Mouse (Mus musculus): ENCODE measurements at regions not wholly inside any gene's neighbourhood (a gene's known extent, or its start where the extent isn't known, plus 50 kb on each side); places are given as distances from the start of the nearest gene placed in this dataset.

- WGBS: 42% methylated on average over 3 of the region's 3 CpGs
Observed at GRCm38 (mm10) chr1:72944221-72944620, 69.5 kb upstream of the Igfbp5 start.

DNA sequence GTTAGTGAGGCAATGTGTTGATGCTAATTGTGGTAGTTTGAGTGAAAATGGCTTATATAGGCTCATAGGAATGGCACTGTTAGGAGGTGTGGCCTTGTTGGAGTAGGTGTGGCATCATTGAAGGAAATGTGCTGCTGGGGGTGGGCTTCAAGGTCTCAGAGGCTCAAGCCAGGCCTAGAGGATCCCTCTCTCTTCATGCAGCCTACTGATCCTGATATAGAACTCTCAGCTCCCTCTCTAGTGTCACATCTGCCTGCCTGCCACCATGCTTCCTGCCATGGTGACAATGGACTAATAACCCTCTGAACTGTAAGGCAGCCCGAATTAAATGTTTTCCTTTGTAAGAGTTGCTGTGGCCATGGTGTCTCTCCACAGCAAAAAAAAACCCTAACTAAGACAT, 68.4 kb upstream of the Igfbp5 start:
- ATAC-seq (ENCODE audit: low FRiP score) (no peak), DNase-seq (ENCODE audit: low spot score) (no peak)
- H3K9me3 ChIP-seq (ENCODE audit: control insufficient read depth, low read length): no peaks in the 10 kb centered on the region
- H3K27me3 ChIP-seq (ENCODE audit: control insufficient read depth, insufficient read depth, low read length): no peaks in the 10 kb centered on the region
- H3K27ac ChIP-seq (ENCODE audit: low read depth, low read length): no peak overlapping the region
- H3K9ac ChIP-seq (ENCODE audit: low read depth, low read length): no peak overlapping the region
- H3K36me3 ChIP-seq (ENCODE audit: control insufficient read depth, insufficient read depth, low read length): no peaks in the 10 kb centered on the region
- WGBS: 97% methylated on average over 1 of the region's 1 CpGs
- H3K4me3 ChIP-seq (ENCODE audit: low read depth, low read length): no peak overlapping the region
- H3K4me2 ChIP-seq (replicated peaks; ENCODE audit: low read depth, low read length): no peak overlapping the region
- no peaks in the 10 kb centered on the region for H3K4me1 ChIP-seq (replicated peaks; ENCODE audit: control insufficient read depth, insufficient read depth, low read length)

More at GRCm38 (mm10) chr1:72944221-72944620, 69.5 kb upstream of the Igfbp5 start:
- no peak overlapping the region for H3K27ac ChIP-seq (ENCODE audit: low read depth, low read length)
- ATAC-seq (ENCODE audit: low FRiP score) (no peak), DNase-seq (ENCODE audit: low spot score) (no peak)
- no peaks in the 10 kb centered on the region for H3K9me3 ChIP-seq (ENCODE audit: control insufficient read depth, low read length)
- no peak overlapping the region for H3K4me3 ChIP-seq (ENCODE audit: low read depth, low read length)
- H3K36me3 ChIP-seq (ENCODE audit: control insufficient read depth, insufficient read depth, low read length): no peaks in the 10 kb centered on the region
- no peak overlapping the region for H3K9ac ChIP-seq (ENCODE audit: low read depth, low read length)
- H3K4me2 ChIP-seq (replicated peaks; ENCODE audit: low read depth, low read length): no peak overlapping the region
- no peaks in the 10 kb centered on the region for H3K27me3 ChIP-seq (ENCODE audit: control insufficient read depth, insufficient read depth, low read length)
- no peaks in the 10 kb centered on the region for H3K4me1 ChIP-seq (replicated peaks; ENCODE audit: control insufficient read depth, insufficient read depth, low read length)

- Histone ChIP-seq H3K27me3 (ENCODE audit: control insufficient read depth, insufficient read depth, low read length) (no peaks in the 10 kb centered on the region), H3K9ac (ENCODE audit: low read depth, low read length) (no peak overlapping the region), H3K4me2 (replicated peaks; ENCODE audit: low read depth, low read length) (no peak overlapping the region), H3K36me3 (ENCODE audit: control insufficient read depth, insufficient read depth, low read length) (no peaks in the 10 kb centered on the region), H3K4me1 (replicated peaks; ENCODE audit: control insufficient read depth, insufficient read depth, low read length) (no peaks in the 10 kb centered on the region), H3K27ac (ENCODE audit: low read depth, low read length) (no peak overlapping the region), H3K4me3 (ENCODE audit: low read depth, low read length) (no peak overlapping the region), H3K9me3 (ENCODE audit: control insufficient read depth, low read length) (no peaks in the 10 kb centered on the region)
- no peak for DNase-seq (ENCODE audit: low spot score)
- WGBS: 85% methylated on average over 9 of the region's 9 CpGs
- ATAC-seq (ENCODE audit: low FRiP score): no peak
Observed at GRCm38 (mm10) chr1:72942351-72942750, 67.7 kb upstream of the Igfbp5 start.

GRCm38 (mm10) chr1:72939948-72940347, 65.3 kb upstream of the Igfbp5 start:
- DNase-seq (ENCODE audit: low spot score) (no peak), ATAC-seq (ENCODE audit: low FRiP score) (no peak)
- 79% methylated on average over 1 of the region's 1 CpGs for WGBS
- H3K4me3 ChIP-seq (ENCODE audit: low read depth, low read length): no peak overlapping the region
- H3K27ac ChIP-seq (ENCODE audit: low read depth, low read length): no peak overlapping the region
- no peaks in the 10 kb centered on the region for H3K9me3 ChIP-seq (ENCODE audit: control insufficient read depth, low read length)
- no peaks in the 10 kb centered on the region for H3K27me3 ChIP-seq (ENCODE audit: control insufficient read depth, insufficient read depth, low read length)
- no peak overlapping the region for H3K9ac ChIP-seq (ENCODE audit: low read depth, low read length)
- no peaks in the 10 kb centered on the region for H3K4me1 ChIP-seq (replicated peaks; ENCODE audit: control insufficient read depth, insufficient read depth, low read length)
- no peak overlapping the region for H3K4me2 ChIP-seq (replicated peaks; ENCODE audit: low read depth, low read length)
- no peaks in the 10 kb centered on the region for H3K36me3 ChIP-seq (ENCODE audit: control insufficient read depth, insufficient read depth, low read length)

DNA sequence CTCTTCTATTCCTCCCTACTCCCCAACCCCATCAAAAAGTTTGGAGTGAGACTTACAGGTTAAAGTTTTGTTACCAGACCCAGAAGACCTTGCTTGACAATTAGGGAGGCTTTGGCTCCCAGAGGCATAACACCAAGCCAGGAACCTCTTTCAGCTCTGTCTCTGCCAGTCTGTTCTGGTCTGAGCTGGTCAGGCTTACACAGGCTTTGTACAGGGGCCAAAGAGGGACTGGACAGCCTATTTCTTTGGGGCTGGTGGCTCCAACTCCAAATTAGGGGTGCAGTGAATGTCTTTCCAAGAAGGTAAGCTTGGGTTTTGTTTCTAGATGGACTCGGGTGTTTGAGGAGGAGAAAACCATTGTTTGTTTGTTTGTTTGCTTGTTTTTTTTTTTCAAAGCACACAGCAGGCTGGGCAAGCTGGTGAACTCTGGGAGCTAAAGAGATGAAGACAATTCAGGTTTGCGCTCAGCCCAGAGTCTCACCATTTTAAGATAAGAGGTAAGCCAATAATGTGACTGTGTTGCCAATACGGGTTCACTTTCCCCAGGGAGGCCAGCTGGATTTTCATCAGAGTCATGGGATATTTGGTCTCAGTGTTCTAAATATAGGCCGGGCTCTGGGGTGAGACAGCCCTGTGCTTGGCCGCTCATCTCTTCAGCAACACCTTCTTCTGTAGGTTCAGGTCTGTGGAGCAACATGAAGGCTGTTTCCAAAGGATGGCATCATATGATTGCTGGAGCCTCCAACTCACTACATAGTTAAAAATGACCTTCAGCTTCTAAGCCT, 62.2 kb upstream of the Igfbp5 start:
- no peaks in the 10 kb centered on the region for H3K36me3 ChIP-seq (ENCODE audit: control insufficient read depth, insufficient read depth, low read length)
- DNase-seq (ENCODE audit: low spot score) (no peak), ATAC-seq (ENCODE audit: low FRiP score) (no peak)
- no peaks in the 10 kb centered on the region for H3K9me3 ChIP-seq (ENCODE audit: control insufficient read depth, low read length)
- 83% methylated on average over 5 of the region's 5 CpGs for WGBS
- no peak overlapping the region for H3K27ac ChIP-seq (ENCODE audit: low read depth, low read length)
- no peaks in the 10 kb centered on the region for H3K27me3 ChIP-seq (ENCODE audit: control insufficient read depth, insufficient read depth, low read length)
- no peak overlapping the region for H3K9ac ChIP-seq (ENCODE audit: low read depth, low read length)
- no peak overlapping the region for H3K4me2 ChIP-seq (replicated peaks; ENCODE audit: low read depth, low read length)
- H3K4me3 ChIP-seq (ENCODE audit: low read depth, low read length): no peak overlapping the region
- H3K4me1 ChIP-seq (replicated peaks; ENCODE audit: control insufficient read depth, insufficient read depth, low read length): no peaks in the 10 kb centered on the region

DNA sequence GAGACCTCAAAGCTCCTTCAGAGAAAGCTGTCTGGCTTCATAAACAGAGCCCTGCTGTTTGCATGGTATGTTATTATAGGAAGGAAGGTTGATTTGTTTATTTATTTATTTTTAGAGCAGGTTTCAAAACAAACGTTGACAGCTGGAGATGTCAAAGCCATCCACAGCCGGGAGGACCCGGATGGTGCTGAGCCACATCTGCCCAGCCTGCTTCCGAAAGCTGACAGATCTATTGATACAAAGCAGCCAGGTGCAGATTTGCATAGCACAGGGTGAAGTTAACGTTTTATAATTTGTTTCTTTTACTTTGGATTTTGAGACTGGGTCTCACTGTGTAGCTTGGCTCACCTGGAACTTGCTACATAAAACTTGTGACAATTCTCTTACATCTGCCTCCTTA, 61.5 kb upstream of the Igfbp5 start:
- Histone ChIP-seq H3K27me3 (ENCODE audit: control insufficient read depth, insufficient read depth, low read length) (no peaks in the 10 kb centered on the region), H3K4me2 (replicated peaks; ENCODE audit: low read depth, low read length) (no peak overlapping the region), H3K36me3 (ENCODE audit: control insufficient read depth, insufficient read depth, low read length) (no peaks in the 10 kb centered on the region), H3K9ac (ENCODE audit: low read depth, low read length) (no peak overlapping the region), H3K9me3 (ENCODE audit: control insufficient read depth, low read length) (no peaks in the 10 kb centered on the region), H3K4me3 (ENCODE audit: low read depth, low read length) (no peak overlapping the region), H3K27ac (ENCODE audit: low read depth, low read length) (no peak overlapping the region), H3K4me1 (replicated peaks; ENCODE audit: control insufficient read depth, insufficient read depth, low read length) (no peaks in the 10 kb centered on the region)
- 46% methylated on average over 5 of the region's 5 CpGs for WGBS
- DNase-seq (ENCODE audit: low spot score) (no peak), ATAC-seq (ENCODE audit: low FRiP score) (no peak)

DNA sequence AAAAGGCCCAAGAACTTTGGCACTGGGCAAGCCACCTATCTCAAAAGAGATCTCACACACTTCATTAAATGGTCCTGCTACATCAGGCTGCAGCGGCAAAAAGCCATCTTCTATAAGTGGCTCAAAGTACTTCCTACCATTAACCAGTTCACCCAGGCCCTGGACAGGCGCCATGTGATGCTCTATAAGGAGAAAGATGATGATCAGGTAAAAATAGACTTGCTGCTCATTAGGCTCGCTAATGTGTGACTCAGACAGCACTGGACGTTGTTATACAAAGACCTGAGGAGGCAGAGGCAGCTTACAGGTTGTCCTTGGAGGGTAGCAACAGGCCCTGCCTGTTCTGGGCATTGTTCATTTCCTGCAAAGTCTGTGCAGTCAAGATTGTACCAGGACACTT, 60.4 kb upstream of the Igfbp5 start:
- Histone ChIP-seq H3K27me3 (ENCODE audit: control insufficient read depth, insufficient read depth, low read length) (no peaks in the 10 kb centered on the region), H3K4me1 (replicated peaks; ENCODE audit: control insufficient read depth, insufficient read depth, low read length) (no peaks in the 10 kb centered on the region), H3K27ac (ENCODE audit: low read depth, low read length) (no peak overlapping the region), H3K4me3 (ENCODE audit: low read depth, low read length) (no peak overlapping the region), H3K9ac (ENCODE audit: low read depth, low read length) (no peak overlapping the region), H3K36me3 (ENCODE audit: control insufficient read depth, insufficient read depth, low read length) (no peaks in the 10 kb centered on the region), H3K4me2 (replicated peaks; ENCODE audit: low read depth, low read length) (no peak overlapping the region), H3K9me3 (ENCODE audit: control insufficient read depth, low read length) (no peaks in the 10 kb centered on the region)
- DNase-seq (ENCODE audit: low spot score) (no peak), ATAC-seq (ENCODE audit: low FRiP score) (no peak)
- WGBS: 89% methylated on average over 4 of the region's 4 CpGs

GRCm38 (mm10) chr1:72929774-72930173, 55.1 kb upstream of the Igfbp5 start:
- no peak overlapping the region for H3K4me3 ChIP-seq (ENCODE audit: low read depth, low read length)
- no peak overlapping the region for H3K9ac ChIP-seq (ENCODE audit: low read depth, low read length)
- WGBS: 91% methylated on average over 4 of the region's 4 CpGs
- H3K9me3 ChIP-seq (ENCODE audit: control insufficient read depth, low read length): no peaks in the 10 kb centered on the region
- no peak for ATAC-seq (ENCODE audit: low FRiP score)
- no peaks in the 10 kb centered on the region for H3K4me1 ChIP-seq (replicated peaks; ENCODE audit: control insufficient read depth, insufficient read depth, low read length)
- no peaks in the 10 kb centered on the region for H3K36me3 ChIP-seq (ENCODE audit: control insufficient read depth, insufficient read depth, low read length)
- H3K4me2 ChIP-seq (replicated peaks; ENCODE audit: low read depth, low read length): no peak overlapping the region
- DNase-seq (ENCODE audit: low spot score): no peak
- H3K27me3 ChIP-seq (ENCODE audit: control insufficient read depth, insufficient read depth, low read length): no peaks in the 10 kb centered on the region
- no peak overlapping the region for H3K27ac ChIP-seq (ENCODE audit: low read depth, low read length)
